Mouse (Mus musculus): ENCODE measurements around the gene Klhl20. TPM values are rescaled to one million over a fixed set of nuclear protein-coding genes. Genes with fewer than 3 reads are reported as not detected.

Klhl20 gene
- total and polyA plus RNA-seq, 3 experiments: 3.7 to 7.8 TPM; not detected in 1

GRCm38 (mm10) chr1:161070352-161071271, 60.7 kb downstream of the Klhl20 start, which contains the start of the genes Dars2 and Cenpl (continued):
- peak in 1 of 2 experiments; percentile 31; a peak in 1 of 4 replicates for TF ChIP-seq EP300 (IDR thresholded peaks at IDR 0.05; ENCODE audit: low read depth in 1 of 2, low read length in 2 of 2)
- TF ChIP-seq GABPA (IDR thresholded peaks at IDR 0.05; ENCODE audit: low read depth, low read length): no peak
- TF ChIP-seq ZNF384 (IDR thresholded peaks at IDR 0.05; ENCODE audit: low read depth, low read length): no peak
- TF ChIP-seq ELF1 (IDR thresholded peaks at IDR 0.05; ENCODE audit: low read depth, low read length): peak; percentile 99
- TF ChIP-seq CHD2 (IDR thresholded peaks at IDR 0.05; ENCODE audit: low read length): 0 out of 2 replicates have a peak, but pooled peaks have one; percentile 8
- peak; percentile 63 for TF ChIP-seq NELFE (IDR thresholded peaks at IDR 0.05; ENCODE audit: low read depth, low read length)
- no peak; the same call in 1 of the 2 replicates for TF ChIP-seq MYC (IDR thresholded peaks at IDR 0.05; ENCODE audit: low read depth, low read length)
- no peak for TF ChIP-seq ZC3H11A (IDR thresholded peaks at IDR 0.05; ENCODE audit: low read depth, low read length)
- TF ChIP-seq POLR2AphosphoS2 (IDR thresholded peaks at IDR 0.05; ENCODE audit: low read length): peak; percentile 84; the same call in 1 of the 2 replicates
- 0 out of 2 replicates have a peak, but pooled peaks have one; percentile 4 for TF ChIP-seq GATA1 (IDR thresholded peaks at IDR 0.05; ENCODE audit: low read depth, low read length)
- peak; percentile 44 to 86; a peak in 3 of 4 replicates for TF ChIP-seq POLR2A (IDR thresholded peaks at IDR 0.05; ENCODE audit: control insufficient read depth in 1 of 2, insufficient read depth in 1 of 2, low read depth in 1 of 2, low read length in 2 of 2, poor library complexity in 1 of 2)
- no peak for TF ChIP-seq SMC3 (IDR thresholded peaks at IDR 0.05; ENCODE audit: low read depth, low read length)
- peak; percentile 69; the same call in 1 of the 2 replicates for TF ChIP-seq E2F4 (IDR thresholded peaks at IDR 0.05; ENCODE audit: borderline replicate concordance, low read depth, low read length)
- TF ChIP-seq TBP (IDR thresholded peaks at IDR 0.05; ENCODE audit: low read depth, low read length): peak; percentile 38; the same call in 1 of the 2 replicates
- TF ChIP-seq CTCF (IDR thresholded peaks at IDR 0.05 in 2 of 3, conservative IDR thresholded peaks at IDR 0.05 in 1 of 3; ENCODE audit: control insufficient read depth in 1 of 3, insufficient read depth in 1 of 3, low read depth in 2 of 3, low read length in 3 of 3, poor library complexity in 1 of 3, severe bottlenecking in 1 of 3): 0 out of 6 replicates have a peak, but pooled peaks of 1 of the 3 experiments have one; percentile 16
- no peak; the same call in 1 of the 2 replicates for TF ChIP-seq POLR2AphosphoS5 (IDR thresholded peaks at IDR 0.05; ENCODE audit: borderline replicate concordance, low read depth, low read length)
- TF ChIP-seq ZMIZ1 (IDR thresholded peaks at IDR 0.05; ENCODE audit: low read depth, low read length): peak; percentile 62; the same call in 1 of the 2 replicates
- TF ChIP-seq RCOR1 (IDR thresholded peaks at IDR 0.05; ENCODE audit: low read depth, low read length): peak; percentile 26
- no peak for TF ChIP-seq USF2 (IDR thresholded peaks at IDR 0.05; ENCODE audit: borderline replicate concordance in 1 of 2, insufficient read depth in 1 of 2, low read depth in 1 of 2, low read length in 2 of 2)
- peak; percentile 92 for TF ChIP-seq KAT2A (conservative IDR thresholded peaks at IDR 0.05; ENCODE audit: low read depth, low read length)
- TF ChIP-seq HCFC1 (IDR thresholded peaks at IDR 0.05; ENCODE audit: low read depth, low read length): peak; percentile 94
- no peak for TF ChIP-seq RAD21 (IDR thresholded peaks at IDR 0.05; ENCODE audit: low read depth, low read length)

GRCm38 (mm10) chr1:161063351-161063750, 68.0 kb downstream of the Klhl20 start:
- no peak overlapping the region for H3K27ac ChIP-seq (ENCODE audit: control insufficient read depth, low read depth, low read length)
- no peaks in the 10 kb centered on the region for H3K27me3 ChIP-seq (ENCODE audit: control insufficient read depth in 1 of 2, insufficient read depth in 2 of 2, low read length in 2 of 2)
- H3K9me3 ChIP-seq (replicated peaks; ENCODE audit: insufficient read depth, low read length): no peaks in the 10 kb centered on the region
- no peak overlapping the region for H3K9ac ChIP-seq (ENCODE audit: control insufficient read depth, low read depth, low read length, poor library complexity, severe bottlenecking)
- H3K4me1 ChIP-seq (ENCODE audit: control insufficient read depth in 1 of 2, insufficient read depth in 2 of 2, low read length in 2 of 2): no peaks in the 10 kb centered on the region
- DNase-seq (ENCODE audit: low read depth, low spot score): no peak
- no peak overlapping the region for H3K4me3 ChIP-seq (ENCODE audit: control insufficient read depth in 1 of 2, insufficient read depth in 1 of 2, low read depth in 2 of 2, low read length in 2 of 2)
- H3K36me3 ChIP-seq (ENCODE audit: control insufficient read depth in 1 of 2, insufficient read depth in 2 of 2, low read length in 2 of 2): peaks cover under 1 to 1% of the 10 kb centered on the region in 2 experiments; a peak in 3 of 4 replicates
- no peaks in the 10 kb centered on the region for H3K79me2 ChIP-seq (ENCODE audit: control insufficient read depth, insufficient read depth, low read length, poor library complexity)
- TF ChIP-seq HCFC1 (IDR thresholded peaks at IDR 0.05; ENCODE audit: low read depth, low read length) (no peak), TCF12 (IDR thresholded peaks at IDR 0.05; ENCODE audit: low read depth, low read length) (no peak), MAZ (IDR thresholded peaks at IDR 0.05; ENCODE audit: low read depth, low read length) (no peak), POLR2A (IDR thresholded peaks at IDR 0.05; ENCODE audit: control insufficient read depth in 1 of 2, insufficient read depth in 1 of 2, low read depth in 1 of 2, low read length in 2 of 2, poor library complexity in 1 of 2) (no peak), MAFK (IDR thresholded peaks at IDR 0.05; ENCODE audit: borderline replicate concordance, low read depth, low read length) (no peak), BHLHE40 (IDR thresholded peaks at IDR 0.05; ENCODE audit: borderline replicate concordance, low read depth, low read length) (no peak), SMC3 (IDR thresholded peaks at IDR 0.05; ENCODE audit: low read depth, low read length) (no peak), ZMIZ1 (IDR thresholded peaks at IDR 0.05; ENCODE audit: low read depth, low read length) (no peak), EP300 (IDR thresholded peaks at IDR 0.05; ENCODE audit: low read depth in 1 of 2, low read length in 2 of 2) (no peak), USF1 (IDR thresholded peaks at IDR 0.05; ENCODE audit: low read depth, low read length) (no peak), UBTF (IDR thresholded peaks at IDR 0.05; ENCODE audit: borderline replicate concordance, insufficient read depth, low read depth, low read length) (no peak), GATA1 (IDR thresholded peaks at IDR 0.05; ENCODE audit: low read depth, low read length) (no peak), ELF1 (IDR thresholded peaks at IDR 0.05; ENCODE audit: low read depth, low read length) (no peak), MEF2A (IDR thresholded peaks at IDR 0.05; ENCODE audit: extremely low read depth, insufficient replicate concordance, low read depth, low read length, poor library complexity, severe bottlenecking) (no peak), NRF1 (IDR thresholded peaks at IDR 0.05; ENCODE audit: insufficient read depth, low read depth, low read length, poor library complexity, severe bottlenecking) (no peak)
